Mouse (Mus musculus): ENCODE data around the gene Ackr2.

The Ackr2 gene

DNA sequence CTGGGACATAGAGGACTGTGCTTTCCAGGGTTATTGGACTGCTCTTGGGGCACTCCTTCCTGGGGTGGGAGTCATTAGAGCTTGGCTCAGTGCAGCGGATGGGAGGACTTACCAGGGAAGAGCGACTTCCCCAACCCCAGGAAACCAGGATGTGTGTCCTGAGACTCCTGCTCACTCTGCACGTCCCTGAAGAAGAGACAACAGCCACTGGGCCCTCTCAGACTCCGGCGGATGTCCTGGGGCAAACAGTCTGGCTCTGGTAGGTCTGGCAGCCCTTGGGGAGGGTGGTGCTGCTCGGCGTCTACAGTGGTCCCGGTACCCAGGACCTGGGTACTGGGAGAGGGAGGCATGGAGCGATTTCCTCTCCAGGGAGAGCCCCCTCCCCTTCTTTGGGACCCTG is at the start of gene Ackr2:
TSS of gene Ackr2 (plus strand) at position 111 of the 400 bp plus-strand sequence.
- no peak for DNase-seq (ENCODE audit: low read depth, low spot score)

DNA sequence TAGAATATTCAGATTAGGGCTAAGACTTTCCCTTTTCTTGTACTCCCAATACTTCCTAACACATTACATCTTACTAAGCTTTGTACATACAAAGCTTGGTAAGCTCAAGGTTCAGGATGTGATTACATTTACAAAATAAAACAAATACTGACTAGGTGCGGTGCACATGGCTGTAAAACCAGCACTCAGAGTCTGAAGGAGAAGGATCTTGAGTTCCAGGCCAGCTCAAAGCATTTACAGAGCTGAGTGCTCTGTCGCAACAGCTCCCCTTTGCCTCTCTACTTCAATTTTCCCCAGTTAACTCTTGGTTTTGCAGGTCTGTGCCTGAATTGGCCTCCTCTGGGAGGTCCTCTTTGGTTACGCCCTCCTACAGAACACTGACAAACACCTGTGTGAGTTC is 43.9 kb upstream of the Ackr2 start:
- DNase-seq (ENCODE audit: low read depth, low spot score), result no peak

DNA sequence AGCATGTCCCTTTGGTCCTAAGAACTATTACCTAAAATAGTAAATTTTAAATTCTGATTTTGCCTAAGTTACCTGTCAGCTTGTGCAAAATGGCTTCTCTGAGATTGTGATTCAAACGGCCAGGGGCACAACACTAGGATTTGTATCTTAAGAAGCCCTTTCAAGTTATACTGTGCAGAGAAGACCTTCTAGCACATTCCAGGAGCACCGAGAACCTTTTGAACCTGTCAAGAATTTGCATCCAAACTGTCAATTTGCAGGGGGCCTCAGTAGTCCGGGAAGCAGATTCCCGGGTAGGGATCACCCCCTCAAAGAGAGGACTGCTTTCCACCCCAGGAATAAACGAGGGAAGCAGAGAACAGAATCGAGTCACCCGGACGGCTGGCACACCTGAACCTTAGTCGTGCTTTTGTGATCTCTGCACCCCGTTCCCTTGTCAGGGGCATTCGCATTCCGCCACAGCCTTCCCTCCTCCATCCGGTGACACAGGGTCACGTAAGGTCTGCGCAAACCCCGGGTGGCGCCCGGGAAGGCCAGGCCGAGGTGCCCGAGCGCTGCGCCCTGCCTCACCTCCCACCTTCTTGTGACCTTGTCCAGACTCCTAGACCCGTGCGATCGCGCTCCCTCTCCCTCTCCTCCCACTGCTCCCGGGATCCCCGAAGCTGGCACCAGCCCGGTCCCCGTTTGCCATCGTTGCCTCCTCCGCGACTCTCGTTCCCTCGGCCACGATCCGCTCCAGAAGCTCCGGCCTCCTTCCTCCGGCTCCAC is 41.3 kb upstream of the Ackr2 start:
- DNase-seq (ENCODE audit: low read depth, low spot score), result peak; percentile 44

DNA sequence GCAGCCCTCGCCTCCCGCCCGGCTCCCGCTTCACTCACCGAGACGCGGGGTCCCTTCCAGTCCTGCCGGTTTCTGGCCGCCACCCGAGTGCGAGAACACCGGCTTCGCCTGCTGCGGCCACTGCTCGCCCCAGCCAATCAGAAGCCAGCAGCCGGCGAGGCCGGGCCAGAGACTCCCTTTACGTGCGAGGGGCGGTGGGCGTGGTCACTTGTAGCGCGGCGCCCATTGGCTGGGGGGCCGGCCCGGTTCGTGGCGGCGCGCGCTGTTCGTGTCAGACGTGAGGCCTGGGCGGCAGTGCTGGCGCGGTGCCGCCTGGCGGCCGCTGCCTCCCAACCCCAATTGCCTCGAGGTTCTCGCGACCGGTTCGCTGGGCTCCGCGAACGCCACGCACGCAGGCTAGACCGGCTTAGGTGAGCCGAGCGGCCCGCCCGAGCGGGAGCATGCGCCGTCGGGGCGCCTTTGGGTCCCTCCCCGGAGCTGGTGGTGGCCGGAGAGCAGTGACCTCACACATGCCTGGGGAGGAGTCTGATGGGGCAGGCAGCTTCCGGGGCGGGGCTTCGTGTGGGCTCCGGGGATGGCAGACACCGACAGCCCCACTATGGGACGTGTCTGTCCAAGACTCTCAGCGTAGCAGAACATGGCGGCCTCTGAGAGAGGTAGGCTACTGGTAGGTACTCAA is 40.5 kb upstream of the Ackr2 start:
- DNase-seq (ENCODE audit: low read depth, low spot score), result peak; percentile 97

DNA sequence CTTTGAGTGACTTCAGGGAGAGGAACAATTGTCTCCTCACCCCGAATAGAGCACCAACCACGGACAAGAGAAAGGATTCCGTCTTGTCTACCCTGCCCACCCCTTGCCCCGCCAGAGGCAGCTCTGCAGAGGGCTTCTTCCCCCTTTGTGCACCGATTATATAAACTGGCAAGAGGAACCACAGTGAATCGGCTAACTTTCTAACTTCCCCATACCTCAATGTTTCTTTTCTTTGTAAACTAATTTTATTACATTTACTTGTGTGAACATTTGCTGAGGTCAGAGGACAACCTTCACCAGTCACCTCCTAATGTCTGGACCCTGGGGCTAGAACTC is 40.0 kb upstream of the Ackr2 start, which contains the start of gene Higd1a:
TSS of gene Higd1a (minus strand) at position 210 of the 336 bp plus-strand sequence.
- DNase-seq (ENCODE audit: low read depth, low spot score), result no peak

DNA sequence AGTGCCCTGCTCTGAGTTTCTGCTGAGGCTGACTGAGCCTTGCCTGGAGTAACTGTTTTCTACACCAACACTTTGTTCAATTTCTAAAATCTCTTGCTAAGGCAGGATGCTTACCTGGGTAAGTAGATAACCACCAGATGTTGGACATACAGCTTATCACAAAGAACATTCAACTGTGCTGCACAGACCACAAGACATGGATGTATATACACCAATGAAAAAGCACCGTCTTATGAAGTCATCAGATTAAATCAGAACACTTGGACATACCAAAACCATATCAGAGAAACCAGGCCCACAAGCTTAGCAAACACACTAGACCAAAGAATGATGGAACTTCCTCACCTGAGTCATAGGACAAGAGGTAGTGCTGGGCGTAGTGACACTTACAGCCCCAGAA is 38.8 kb upstream of the Ackr2 start:
- DNase-seq (ENCODE audit: low read depth, low spot score), result no peak

DNA sequence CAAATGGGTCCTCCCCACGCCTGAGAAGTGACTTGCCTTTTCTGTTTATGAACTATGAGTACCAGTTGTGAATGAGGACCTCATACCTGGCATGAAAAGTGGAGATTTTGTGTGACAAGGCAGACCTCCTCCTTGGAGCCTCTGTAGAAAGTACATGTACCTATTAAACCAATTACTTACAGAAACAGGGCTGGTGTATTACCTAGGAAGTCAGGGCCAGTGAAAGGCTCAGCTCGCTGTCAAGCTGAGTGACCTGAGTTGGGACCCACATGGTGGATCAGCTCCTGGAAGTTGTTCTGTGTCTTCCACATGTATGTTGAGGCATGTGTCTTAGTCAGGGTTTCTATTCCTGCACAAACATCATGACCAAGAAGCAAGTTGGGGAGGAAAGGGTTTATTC is 37.2 kb upstream of the Ackr2 start:
- DNase-seq (ENCODE audit: low read depth, low spot score), result no peak

DNA sequence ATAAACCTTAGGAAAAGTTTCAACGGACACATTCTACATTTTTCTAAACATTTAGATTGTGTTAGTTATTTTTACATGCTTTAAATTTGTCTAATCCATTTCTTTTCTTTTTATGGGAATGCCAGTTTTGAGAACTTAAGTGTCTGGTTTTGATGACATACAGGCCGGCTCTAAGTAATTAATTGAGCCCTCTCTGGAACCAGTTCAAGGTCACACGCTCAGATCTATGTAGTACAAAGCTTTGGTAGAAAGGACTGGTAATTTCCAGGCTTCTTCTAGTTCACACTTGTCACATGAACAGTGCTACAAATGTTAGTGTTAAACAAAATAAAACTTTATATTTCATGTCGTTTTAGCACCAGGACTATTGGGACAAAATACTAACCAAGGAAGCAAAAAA is 33.3 kb upstream of the Ackr2 start:
- no peak for DNase-seq (ENCODE audit: low read depth, low spot score)

DNA sequence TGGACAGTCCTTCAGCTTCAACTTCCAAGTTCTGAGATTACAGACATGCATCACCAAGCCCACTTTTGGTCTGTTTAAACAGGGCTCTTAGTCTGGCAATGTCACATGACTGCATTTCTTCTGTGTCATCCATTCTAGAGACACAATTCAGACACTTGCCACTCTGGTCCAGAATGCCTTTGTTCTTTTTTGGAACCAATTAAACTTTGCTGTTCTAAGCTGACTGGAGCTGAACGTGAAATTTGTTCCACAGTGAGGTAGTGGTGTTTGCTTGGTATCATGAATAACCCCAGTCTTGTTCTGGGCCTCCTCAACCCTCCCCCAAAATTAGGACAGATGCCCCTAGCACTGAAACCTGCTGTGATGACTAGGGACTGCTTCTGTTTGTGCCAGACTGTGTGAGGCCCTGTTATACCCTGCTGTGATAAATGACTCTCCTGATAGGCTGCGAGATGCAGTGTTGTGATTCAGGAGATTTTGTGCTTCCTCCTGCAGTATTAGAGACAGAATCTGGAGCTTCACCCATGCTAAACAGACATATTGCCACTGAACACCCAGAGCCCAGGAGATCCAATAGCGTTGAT is 32.6 kb upstream of the Ackr2 start:
- DNase-seq (ENCODE audit: low read depth, low spot score), result no peak

DNA sequence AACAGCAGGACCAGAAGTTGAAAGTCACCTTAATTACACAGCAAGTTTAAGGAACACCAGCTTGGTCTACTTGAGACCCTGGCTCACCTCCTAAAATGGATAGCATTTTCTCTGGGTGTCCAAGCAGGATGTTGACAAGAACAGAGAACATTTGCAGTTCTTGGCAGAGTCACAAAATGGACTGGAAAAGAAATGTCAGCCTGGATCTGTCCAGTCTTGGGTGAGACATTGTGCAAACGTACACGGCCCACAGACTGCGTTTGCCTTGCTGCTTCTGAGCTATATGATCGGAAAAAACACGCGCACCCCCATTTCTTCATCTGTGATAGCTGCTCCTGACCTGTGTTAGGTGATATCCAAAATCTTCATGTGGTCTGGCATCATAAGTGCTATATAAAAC is 30.5 kb upstream of the Ackr2 start:
- no peak for DNase-seq (ENCODE audit: low read depth, low spot score)

DNA sequence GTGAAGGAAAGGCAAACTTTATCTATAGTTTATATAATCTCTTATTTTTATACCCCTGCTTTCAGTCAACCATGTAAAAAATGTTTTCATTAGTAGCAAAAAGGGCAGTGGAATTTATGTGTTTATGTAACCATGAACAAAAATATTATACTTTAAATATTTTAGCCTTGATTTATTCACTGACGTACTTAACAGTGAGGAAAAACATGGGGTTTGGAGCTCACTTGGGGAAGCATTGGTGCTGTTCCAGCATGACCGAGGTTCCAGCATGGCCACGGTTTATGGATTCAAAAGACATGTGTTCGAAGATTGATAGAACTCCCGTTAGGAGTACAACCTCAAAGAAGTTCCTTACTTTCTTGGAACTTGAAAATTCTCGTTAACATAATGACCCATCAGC is 29.9 kb upstream of the Ackr2 start:
- DNase-seq (ENCODE audit: low read depth, low spot score), result no peak

DNA sequence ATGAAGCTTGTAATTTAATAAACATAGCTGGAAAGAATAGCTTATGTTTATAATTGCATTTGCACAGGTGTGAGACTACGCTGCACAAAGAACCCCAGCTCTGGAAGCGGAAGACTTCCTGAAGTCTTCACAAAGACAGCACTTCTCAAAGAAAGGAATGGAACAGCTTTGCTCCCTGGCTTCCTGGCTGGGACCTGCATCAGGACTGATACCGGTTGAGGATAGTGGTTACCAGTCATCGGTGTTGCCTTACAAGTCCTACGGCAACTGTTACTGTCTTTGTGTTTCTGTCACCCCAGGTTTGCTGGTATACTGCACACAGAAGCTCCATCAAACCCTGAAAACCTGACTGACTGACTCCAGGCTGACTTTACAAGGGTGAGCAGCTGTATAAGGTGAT is 28.7 kb upstream of the Ackr2 start:
- no peak for DNase-seq (ENCODE audit: low read depth, low spot score)

DNA sequence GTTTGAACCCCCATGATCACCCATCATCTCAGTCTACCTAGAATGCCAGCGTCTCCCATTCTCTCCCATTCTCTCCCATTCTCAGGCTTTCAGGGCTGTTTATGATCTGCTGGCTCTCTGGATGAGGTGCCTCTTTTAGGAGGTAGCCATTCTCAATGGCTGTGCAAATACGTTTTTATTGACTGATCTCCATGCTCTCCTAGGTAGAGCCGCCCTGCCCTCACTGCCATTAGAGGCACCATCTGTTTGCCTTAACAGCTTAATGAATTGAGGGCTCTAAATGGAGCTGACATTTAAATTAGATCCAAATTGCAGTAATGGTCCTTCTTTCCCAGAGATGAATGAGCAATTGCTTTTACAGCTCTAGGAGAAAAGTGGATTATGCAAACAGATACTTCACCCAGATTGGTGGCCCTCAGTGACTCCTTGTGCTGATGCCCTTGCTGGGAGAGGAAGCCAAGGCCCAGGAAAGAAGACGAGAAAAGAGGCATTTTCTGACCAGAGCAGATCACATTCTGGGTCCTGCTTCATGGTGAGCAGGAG is 28.1 kb upstream of the Ackr2 start:
- DNase-seq (ENCODE audit: low read depth, low spot score), result peak; percentile 14

DNA sequence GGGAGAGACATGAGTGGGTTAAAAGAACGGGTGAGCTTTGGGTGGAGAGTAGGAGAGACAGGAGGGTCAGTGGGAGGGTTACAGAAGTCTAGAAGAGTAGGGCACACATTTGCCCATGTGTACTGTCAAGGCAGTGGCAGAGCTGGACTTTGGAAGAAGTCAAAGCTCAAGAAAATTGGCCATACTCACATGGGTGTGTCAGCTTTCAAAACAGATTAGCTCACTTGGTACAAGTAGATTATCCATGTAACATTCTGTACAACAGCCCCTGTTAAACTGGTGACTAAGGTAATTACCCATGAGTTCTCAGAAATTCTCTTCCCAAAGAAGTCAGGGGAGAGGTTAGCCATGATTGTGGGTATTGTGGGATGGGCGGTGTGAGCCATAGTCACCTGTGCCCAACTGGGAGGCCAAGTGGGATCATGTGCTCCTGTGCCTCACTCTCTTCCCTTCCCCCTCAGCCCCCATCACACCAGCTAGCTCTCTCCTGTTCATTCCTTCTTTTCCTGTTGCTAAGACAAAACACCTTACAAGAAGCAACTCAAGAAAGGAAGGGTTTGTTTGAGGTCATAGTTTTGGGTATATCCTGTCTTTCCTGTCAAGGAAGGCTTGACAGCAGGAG is 26.0 kb upstream of the Ackr2 start:
- DNase-seq (ENCODE audit: low read depth, low spot score), result no peak

DNA sequence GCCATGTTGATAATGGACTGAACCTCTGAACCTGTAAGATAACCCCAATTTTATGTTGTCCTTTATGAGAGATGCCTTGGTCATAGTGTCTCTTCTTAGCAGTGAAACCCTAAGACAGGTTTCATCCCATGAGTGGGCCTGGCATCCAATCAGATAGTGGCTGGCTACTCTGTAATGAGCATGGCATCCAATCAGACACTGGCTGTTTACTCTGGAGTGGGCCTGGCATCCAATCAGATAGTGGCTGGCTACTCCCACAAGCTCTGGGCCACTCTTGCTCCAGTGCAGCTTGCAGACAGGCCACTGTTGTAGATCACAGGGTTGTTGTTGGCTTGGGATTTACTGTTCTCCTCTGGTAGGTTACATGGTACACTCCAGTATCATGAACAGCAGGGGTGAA is 24.6 kb upstream of the Ackr2 start:
- DNase-seq (ENCODE audit: low read depth, low spot score), result no peak

DNA sequence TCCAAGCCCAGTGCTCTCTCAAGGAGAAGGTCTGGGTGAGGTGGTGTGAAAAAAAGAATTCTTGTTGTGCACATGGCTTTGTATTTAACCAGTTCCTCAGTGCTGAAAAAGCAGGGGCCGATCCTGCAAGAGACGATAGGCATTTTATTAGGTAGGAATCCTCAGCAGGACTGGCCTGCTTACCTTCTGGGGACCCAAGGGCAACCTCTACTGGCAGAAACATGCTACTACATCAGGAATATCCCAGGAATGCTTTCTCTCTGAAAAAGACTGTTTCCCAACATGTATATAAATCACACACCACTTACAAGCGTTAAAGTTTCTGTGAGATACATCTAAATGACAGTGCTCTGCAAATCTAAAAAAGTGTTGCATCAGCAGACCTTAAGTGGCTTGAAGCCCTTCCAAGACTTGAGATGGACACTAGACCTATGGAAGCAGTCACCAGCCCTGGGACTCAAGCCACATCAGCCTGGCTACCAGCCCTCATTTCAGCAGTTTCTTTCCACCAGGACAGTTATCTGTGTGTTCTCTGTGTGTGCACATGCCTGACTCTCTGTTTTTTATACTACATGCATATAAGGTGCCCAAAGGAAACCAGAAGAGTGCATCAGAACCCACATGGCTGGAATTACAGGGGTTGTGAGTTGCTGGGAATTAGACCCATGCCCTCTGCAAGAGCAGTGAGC is 21.0 kb upstream of the Ackr2 start:
- DNase-seq (ENCODE audit: low read depth, low spot score), result peak; percentile 84

DNA sequence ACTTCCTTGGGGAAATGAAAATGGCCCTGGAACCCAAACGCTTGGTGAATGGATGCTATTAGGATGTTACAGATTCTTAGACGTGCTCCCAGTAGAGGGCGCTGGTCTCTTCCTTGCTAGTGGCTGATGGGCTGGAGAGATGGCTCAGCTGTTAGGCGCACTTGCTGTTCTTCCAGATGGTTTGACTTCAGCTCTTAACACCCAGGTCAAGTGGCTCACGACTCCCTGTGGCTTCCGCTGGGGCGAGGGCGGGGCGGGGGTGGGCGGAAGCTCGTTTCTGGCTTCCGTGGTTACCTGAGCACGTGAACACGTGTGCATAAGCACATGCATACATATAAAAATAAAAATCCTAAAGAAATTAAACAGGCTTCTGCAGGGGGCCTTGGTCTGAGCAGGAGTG is 17.3 kb upstream of the Ackr2 start:
- DNase-seq (ENCODE audit: low read depth, low spot score), result peak; percentile 89

DNA sequence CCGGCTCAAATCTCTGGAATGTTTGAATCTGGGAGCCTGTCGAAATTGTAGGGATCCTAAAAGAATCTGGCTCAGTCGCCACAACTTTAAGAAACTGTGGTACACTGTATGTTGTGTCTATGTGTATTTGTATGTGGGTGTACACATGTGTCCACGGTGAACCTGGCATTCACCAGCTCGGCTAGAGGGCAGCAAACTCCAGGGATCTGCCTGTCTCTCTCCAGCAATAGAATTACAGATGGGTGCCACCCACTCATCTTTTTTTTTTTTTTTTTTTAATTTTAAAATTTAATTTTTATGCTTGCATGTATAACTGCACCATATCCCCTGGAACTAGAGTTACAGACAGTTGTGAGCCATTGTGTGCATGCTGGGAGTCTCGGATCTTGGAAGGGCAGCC is 16.9 kb upstream of the Ackr2 start:
- peak; percentile 70 for DNase-seq (ENCODE audit: low read depth, low spot score)

DNA sequence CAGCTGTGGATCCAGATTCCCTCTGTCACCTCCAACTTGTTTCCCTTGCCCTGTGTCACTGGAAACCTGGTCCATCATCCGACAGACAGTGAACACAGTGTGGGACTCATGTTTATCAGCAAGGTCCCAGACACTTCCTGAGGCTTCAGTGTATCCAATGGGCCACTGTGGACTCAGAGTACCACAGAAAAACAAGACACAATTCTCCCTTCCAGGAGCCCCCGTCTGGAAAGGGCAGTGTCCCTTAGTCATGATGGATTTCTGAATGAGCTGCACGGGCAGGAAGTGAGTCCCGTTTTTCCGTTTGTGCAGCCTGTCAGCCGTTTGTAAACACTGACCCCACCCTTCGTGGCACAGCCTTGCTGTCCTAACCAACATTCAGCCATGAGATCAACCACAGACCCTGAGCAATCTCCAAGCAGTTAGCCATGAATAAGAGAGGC is 16.1 kb upstream of the Ackr2 start:
- no peak for DNase-seq (ENCODE audit: low read depth, low spot score)

DNA sequence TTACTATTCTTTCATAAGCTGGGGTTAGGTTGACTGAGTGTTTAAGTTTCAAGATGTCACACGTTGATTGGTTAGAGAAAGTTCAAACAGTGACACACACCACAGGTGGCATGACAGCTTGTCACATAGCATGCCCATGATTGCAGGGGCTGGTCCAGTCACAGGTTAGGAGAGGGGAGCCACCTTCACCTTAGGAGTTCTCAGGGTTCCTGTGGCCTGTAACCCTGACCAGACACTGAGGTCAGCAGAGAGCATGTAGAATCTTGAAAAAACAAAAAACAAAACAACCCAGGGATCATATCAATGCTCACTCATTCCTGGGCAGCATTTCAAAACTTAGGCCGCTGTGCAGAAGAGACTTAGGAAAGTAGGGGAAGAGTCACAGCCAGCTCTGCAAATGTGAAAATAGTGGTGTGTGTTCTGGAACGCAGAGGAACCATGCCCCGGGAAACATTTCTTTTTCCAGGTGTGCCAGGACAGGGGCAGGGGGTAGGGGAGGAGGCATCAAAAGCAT is 8.2 kb upstream of the Ackr2 start:
- DNase-seq (ENCODE audit: low read depth, low spot score), result no peak

DNA sequence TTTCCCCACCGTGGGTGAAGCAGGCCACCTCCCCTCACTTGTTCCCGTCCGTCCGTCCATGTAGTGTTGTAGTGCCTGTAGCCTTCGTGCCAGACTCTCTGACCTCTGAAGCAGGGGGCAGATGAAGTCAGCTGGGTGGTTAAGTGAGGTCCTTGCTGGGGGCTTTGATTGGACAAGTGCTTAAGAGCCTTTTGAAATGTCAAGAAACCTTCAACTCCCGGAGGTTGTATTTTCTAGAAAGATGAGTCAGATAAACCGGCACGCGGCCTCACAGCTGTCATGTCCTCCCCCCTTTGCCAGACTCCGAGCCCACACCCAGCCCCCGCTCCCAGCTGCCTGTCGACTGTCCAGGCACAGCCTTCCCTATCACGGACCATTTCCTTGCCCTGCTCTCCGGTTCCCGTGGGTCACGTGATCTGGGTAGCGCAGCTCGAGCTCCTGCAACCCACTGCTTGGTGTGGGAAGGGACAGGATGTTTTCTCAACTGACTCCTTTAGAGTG is 7.7 kb upstream of the Ackr2 start:
- DNase-seq (ENCODE audit: low read depth, low spot score), result peak; percentile 73
